Mouse (Mus musculus) midbrain, embryonic 13.5 days (tissue): ENCODE data around the gene Ensa. TPM values are rescaled to one million over a fixed set of nuclear protein-coding genes. Genes with fewer than 3 reads are reported as not detected.
"Not testable (repeated sequence)": the region's sequence is repeated elsewhere in the genome, so short reads cannot be mapped to it uniquely, and the experiment has no call there.

Experiments used
- ATAC-seq: fragments of 200-750 bp; cut with Nextera tagmentation; 2 replicates; pipeline ENCODE4 v1.8.0; 2017; ENCODE audit warnings: mild to moderate bottlenecking, moderate TSS enrichment, moderate library complexity
- H3K27ac ChIP-seq: fragments of 300-500 bp; sonication (generic); 2 replicates; pipeline ENCODE4 v1.5.1; 2015; ENCODE audit warnings: inconsistent platforms, mild to moderate bottlenecking, moderate library complexity
- H3K27me3 ChIP-seq: fragments of 300-500 bp; sonication (generic); 2 replicates; pipeline ENCODE4 v1.6.1; 2015; ENCODE audit warnings: mild to moderate bottlenecking, inconsistent platforms
- H3K36me3 ChIP-seq: fragments of 300-500 bp; sonication (generic); 2 replicates; pipeline ENCODE4 v1.6.1; 2015; ENCODE audit warnings: mild to moderate bottlenecking, inconsistent platforms
- H3K4me1 ChIP-seq: fragments of 300-500 bp; sonication (generic); replicated peaks from 2 replicates; pipeline ENCODE4 v1.6.1; 2015; ENCODE audit warnings: inconsistent platforms
- H3K4me2 ChIP-seq: fragments of 300-500 bp; sonication (generic); replicated peaks from 2 replicates; pipeline ENCODE4 v1.6.1; 2015; ENCODE audit warnings: moderate library complexity, mild to moderate bottlenecking, inconsistent platforms
- H3K4me3 ChIP-seq: fragments of 300-500 bp; sonication (generic); replicated peaks from 2 replicates; pipeline ENCODE4 v1.5.1; 2015; ENCODE audit warnings: mild to moderate bottlenecking, inconsistent platforms
- H3K9ac ChIP-seq: fragments of 300-500 bp; sonication (generic); replicated peaks from 2 replicates; pipeline ENCODE4 v1.6.1; 2015; ENCODE audit warnings: mild to moderate bottlenecking, inconsistent platforms
- H3K9me3 ChIP-seq: fragments of 300-500 bp; sonication (generic); 2 replicates; pipeline ENCODE4 v1.6.1; 2016; ENCODE audit warnings: mild to moderate bottlenecking, inconsistent platforms
- WGBS: fragments of 180-500 bp; shearing (Covaris S2); methylation state at CpG from one replicate; pipeline ENCODE4 v1.1.7; 2015; 5-methylcytosine and 5-hydroxymethylcytosine counted together
- polyA plus RNA-seq: library from polyadenylated mRNA; unstranded; fragments of >200 nt; fragmentation: Nextera tagmentation; extraction: Ambion mirVana; gene quantifications from 2 replicates; pipeline ENCODE4 v1.2.1, GENCODE M21; 2015

Gene Ensa
- polyA plus RNA-seq, 1 experiment from 2014 or later, result 116 TPM

DNA sequence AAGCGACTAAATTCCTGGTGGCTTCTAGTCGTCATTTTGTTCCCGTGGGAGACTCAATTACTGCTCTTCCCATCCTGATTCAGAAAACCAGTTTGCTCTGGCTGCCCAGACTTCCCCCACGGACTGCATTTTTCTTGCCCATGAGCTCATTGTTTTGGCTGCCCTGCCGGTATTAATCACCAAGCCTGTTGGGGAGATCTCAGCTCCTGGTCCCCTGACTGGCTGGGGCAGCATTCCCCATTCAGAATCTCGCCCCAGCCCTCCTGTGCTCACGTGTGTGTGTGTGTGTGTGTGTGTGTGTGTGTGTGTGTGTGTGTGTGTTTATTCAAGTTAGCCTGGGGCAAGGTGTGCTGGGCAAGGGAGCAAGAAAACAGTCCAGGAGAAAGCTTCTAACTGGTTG is 43.2 kb downstream of the Ensa start:
- no peaks in the 10 kb centered on the region for H3K27me3 ChIP-seq
- no peak overlapping the region for H3K4me2 ChIP-seq
- H3K4me1 ChIP-seq, result peaks cover 24% of the 10 kb centered on the region
- H3K27ac ChIP-seq, result peak overlapping the region; percentile 56
- H3K9ac ChIP-seq, result no peak overlapping the region
- peak; percentile 13; the same call in 1 of the 2 replicates for ATAC-seq
- no peak overlapping the region for H3K4me3 ChIP-seq
- no peaks in the 10 kb centered on the region for H3K9me3 ChIP-seq
- peaks cover 54% of the 10 kb centered on the region for H3K36me3 ChIP-seq
- 63% methylated on average over 7 of the region's 7 CpGs for WGBS

DNA sequence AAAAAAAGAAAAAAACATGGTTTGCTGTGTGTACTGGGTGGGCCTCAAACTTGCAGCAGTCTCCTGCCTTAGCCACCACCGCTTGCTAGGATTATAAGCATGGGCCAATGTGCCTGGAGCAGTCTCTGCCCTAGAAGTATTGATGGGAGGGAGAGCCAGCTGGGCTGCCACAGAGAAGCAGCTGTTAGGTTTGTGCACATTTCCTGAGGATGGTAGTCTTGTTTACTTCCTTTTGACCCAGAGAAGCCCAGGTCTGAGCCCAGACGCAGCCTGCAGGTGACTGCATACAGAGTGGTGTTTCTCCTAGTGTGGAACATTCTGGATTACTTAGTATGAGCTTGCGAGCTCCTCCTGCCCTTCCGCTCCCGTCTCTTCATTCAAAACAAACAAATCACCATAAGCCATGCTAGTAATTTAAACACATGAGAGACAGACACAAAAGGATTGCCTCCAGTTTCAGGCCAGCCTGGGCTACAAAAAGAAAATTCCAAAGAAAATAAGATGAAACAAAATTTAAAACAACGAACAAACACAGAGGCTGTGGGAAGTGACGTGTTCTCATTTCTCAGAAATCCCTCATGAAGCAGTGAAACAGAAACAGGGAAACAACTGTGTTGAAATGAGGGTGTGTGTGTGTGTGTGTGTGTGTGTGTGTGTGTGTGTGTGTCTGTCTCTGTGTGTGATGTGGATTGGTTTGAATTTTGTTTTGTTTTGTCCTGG is 44.0 kb downstream of the Ensa start:
- Histone ChIP-seq H3K27me3 (no peaks in the 10 kb centered on the region), H3K27ac (peak overlapping the region; percentile 53), H3K4me1 (peaks cover 25% of the 10 kb centered on the region), H3K4me2 (no peak overlapping the region), H3K4me3 (no peak overlapping the region), H3K36me3 (peaks cover 55% of the 10 kb centered on the region), H3K9ac (no peak overlapping the region), H3K9me3 (no peaks in the 10 kb centered on the region)
- WGBS, result 92% methylated on average over 7 of the region's 7 CpGs
- ATAC-seq, result no peak

DNA sequence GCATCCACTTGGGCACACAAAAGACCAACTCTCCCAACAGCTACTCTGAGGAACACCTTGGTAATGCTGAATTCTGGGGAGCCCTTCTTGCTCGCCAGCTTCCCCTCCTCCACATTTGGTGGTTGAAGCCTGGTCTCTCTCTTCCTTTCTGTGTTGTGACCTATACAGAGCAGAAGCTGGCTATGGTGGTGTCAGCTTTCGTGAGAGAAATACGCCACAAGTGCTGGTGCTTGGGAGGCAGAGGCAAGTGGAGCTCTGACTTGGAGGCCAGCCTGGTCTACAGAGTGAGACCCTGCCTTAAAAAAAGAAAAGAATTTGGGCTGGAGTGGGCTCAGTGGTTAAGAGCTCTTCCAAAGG is 44.5 kb downstream of the Ensa start:
- Histone ChIP-seq H3K36me3 (peaks cover 53% of the 10 kb centered on the region), H3K27ac (no peak overlapping the region), H3K4me2 (no peak overlapping the region), H3K9me3 (no peaks in the 10 kb centered on the region), H3K27me3 (no peaks in the 10 kb centered on the region), H3K4me1 (peaks cover 23% of the 10 kb centered on the region), H3K4me3 (no peak overlapping the region), H3K9ac (no peak overlapping the region)
- ATAC-seq, result no peak
- WGBS, result 92% methylated on average over 3 of the region's 3 CpGs

DNA sequence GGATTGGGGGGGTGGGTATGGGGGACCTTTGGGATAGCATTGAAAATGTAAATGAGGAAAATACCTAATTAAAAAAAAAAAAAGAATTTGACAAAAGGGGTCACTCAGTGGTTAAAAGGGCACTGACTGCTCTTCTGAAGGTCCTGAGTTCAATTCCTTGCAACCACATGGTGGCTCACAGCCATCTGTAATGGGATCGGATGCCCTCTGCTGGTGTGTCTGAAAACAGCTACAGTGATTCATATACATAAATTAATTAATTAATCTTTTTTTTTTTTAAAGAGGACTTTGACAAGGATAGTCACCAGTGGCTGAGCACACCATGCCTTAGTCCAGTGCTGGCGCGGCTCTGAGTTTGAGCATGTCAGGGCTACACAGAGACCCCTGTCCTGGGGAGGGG is 45.6 kb downstream of the Ensa start:
- H3K36me3 ChIP-seq, result peaks cover 45% of the 10 kb centered on the region

DNA sequence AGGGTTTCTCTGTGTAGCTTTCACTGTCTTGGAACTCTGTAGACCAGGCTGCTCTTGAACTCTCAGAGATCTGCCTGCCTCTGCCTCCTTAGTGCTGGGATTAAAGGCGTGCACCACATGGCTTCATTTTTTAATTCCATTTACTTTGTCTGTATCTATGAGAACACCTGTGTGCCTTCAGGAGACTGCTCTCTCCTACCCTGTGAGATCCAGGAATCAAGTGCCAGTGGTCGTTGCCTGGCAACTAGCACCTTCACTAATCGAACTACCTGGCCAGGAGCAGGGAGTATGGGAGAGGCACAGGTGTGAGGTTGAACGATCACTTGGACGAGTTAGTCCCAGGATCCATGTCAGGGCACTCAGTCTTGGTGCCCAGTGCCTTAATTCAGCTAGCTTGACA is 46.4 kb downstream of the Ensa start:
- no peak overlapping the region for H3K4me2 ChIP-seq
- no peak overlapping the region for H3K27ac ChIP-seq
- no peak overlapping the region for H3K9ac ChIP-seq
- H3K4me3 ChIP-seq, result no peak overlapping the region
- no peaks in the 10 kb centered on the region for H3K9me3 ChIP-seq
- H3K27me3 ChIP-seq, result no peaks in the 10 kb centered on the region
- no peak for ATAC-seq
- peaks cover 31% of the 10 kb centered on the region for H3K4me1 ChIP-seq
- WGBS, result 90% methylated on average over 5 of the region's 5 CpGs
- peaks cover 44% of the 10 kb centered on the region for H3K36me3 ChIP-seq

More for the DNA sequence above, 45.6 kb downstream of the Ensa start:
- ATAC-seq, H3K27me3 ChIP-seq, H3K4me2 ChIP-seq, H3K27ac ChIP-seq, H3K9ac ChIP-seq, H3K4me3 ChIP-seq, H3K9me3 ChIP-seq: not testable (repeated sequence)
- 96% methylated on average over 3 of the region's 3 CpGs for WGBS
- peaks cover 25% of the 10 kb centered on the region for H3K4me1 ChIP-seq

DNA sequence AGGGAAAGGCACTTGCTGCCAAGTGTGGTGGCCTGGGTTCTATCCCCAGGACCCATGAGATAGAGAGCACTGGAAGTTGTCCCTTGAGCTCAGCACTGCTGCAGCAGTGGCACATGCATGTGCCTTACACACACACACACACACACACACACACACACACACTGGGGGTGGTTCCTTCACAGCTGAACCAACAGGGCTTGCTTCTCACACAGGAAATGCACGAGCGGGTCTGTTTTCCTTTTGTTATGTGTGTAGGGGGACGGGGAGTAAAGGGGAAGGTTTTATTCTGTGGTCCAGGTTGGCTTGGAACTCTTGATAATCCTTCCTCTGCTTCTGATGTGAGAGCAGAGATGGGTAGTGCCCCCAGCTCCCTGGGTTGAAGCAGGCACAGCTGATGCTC is 47.7 kb downstream of the Ensa start:
- Histone ChIP-seq H3K4me2 (no peak overlapping the region), H3K9me3 (no peaks in the 10 kb centered on the region), H3K4me3 (no peak overlapping the region), H3K9ac (no peak overlapping the region; the same call in 1 of the 2 replicates), H3K27ac (no peak overlapping the region), H3K4me1 (peaks cover 28% of the 10 kb centered on the region), H3K36me3 (peaks cover 54% of the 10 kb centered on the region), H3K27me3 (no peaks in the 10 kb centered on the region)
- 73% methylated on average over 3 of the region's 3 CpGs for WGBS
- no peak for ATAC-seq

DNA sequence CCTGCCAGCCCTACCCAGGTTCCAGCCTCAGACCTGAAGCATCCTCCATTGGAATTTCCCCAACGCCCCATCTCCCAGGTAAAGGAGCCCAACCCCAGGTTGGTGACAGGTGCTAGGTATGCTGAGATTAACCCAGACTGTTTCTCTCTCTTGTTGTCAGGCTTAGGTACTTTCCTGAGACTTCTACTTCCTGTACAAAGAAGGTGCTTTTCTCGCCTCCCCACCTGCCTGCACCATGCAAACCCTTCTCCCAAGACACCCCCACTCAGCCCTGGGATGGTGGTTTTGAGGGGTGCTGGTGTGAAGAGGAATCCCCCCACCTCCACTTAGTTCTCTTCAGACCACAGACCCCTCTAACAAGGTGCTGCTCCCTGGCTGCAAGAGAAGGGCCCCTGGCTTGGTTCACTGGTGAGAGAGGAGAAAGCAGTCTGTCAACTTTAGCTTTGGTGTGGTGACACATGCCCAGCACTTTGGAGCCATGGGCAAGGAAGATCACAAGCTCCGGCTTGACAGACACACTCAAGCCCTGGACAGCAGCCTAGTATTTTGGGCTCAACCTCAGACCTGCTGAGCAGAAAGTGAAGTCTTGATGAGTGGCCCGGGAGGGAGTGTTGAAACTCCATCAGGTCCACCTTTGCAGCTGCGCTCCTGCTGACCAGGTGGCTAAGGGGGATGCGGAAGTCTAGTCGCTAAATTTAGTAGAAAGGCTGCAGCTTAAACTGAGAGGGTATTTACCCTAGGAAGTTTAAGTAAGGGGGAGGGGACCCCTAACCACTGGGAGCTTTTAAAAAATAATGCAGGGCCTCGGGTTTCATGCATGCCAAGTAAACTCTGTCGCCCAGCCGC is 48.3 kb downstream of the Ensa start:
- no peak overlapping the region for H3K9ac ChIP-seq
- peaks cover 22% of the 10 kb centered on the region for H3K4me1 ChIP-seq
- WGBS, result 66% methylated on average over 10 of the region's 10 CpGs
- H3K36me3 ChIP-seq, result peaks cover 57% of the 10 kb centered on the region
- H3K9me3 ChIP-seq, result no peaks in the 10 kb centered on the region
- H3K4me3 ChIP-seq, result no peak overlapping the region
- ATAC-seq, result no peak
- no peak overlapping the region for H3K4me2 ChIP-seq
- H3K27me3 ChIP-seq, result no peaks in the 10 kb centered on the region
- H3K27ac ChIP-seq, result no peak overlapping the region

DNA sequence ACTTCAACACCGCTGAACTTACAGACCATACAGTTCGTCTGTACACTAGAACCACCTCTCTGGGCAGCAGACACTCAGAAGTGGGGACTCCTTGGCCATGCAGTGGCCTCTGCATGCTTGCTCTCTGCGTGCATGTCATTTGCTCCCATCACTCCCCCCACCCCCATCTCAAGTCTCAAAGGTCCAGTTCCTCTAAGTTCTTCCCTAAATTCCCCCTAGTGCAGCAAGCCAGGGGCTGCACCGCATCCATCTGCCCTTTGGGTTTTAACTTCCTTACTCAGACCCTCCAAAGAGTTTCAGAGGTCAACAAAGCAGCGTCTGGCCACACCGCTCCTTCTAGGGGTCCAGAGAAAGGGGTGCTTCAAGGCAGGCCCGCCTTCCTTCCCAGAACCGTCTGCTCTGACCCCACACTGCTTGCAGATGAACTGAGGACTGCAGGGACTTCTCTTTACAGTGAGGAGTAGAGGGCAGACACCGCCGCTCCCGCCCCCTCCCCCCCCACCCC is 49.0 kb downstream of the Ensa start:
- ATAC-seq, result no peak

DNA sequence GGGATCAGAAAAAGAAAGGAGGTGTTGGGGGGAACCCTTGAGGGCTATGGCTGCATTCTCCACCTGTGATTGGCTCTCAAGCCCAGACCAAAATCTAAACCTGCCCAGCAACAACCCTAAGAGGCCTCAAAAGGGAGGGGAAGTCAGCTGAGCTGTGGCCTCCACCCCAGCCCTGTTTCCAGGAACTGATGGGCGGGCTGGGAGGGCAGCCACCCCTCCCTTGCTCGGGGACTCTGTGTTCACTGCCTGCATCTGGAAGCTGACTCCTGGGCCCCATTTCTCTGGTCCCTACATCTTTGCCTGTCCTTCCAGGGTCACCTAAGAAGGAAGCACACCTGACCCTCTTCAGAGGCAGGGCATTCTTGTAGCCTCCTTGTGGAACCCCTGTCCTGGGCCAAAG is 49.4 kb downstream of the Ensa start:
- Histone ChIP-seq H3K4me1 (peaks cover 21% of the 10 kb centered on the region; the same call in 1 of the 2 replicates), H3K4me2 (no peak overlapping the region), H3K27me3 (no peaks in the 10 kb centered on the region), H3K27ac (no peak overlapping the region; the same call in 1 of the 2 replicates), H3K4me3 (no peak overlapping the region), H3K36me3 (peaks cover 50% of the 10 kb centered on the region), H3K9me3 (no peaks in the 10 kb centered on the region), H3K9ac (no peak overlapping the region)
- no peak for ATAC-seq
- 48% methylated on average over 2 of the region's 2 CpGs for WGBS

More for the DNA sequence above, 49.0 kb downstream of the Ensa start:
- H3K36me3 ChIP-seq, result peaks cover 55% of the 10 kb centered on the region
- 0 out of 2 replicates have a peak overlapping the region, but pooled peaks have one; percentile 9 for H3K27ac ChIP-seq
- no peak overlapping the region for H3K4me3 ChIP-seq
- H3K4me1 ChIP-seq, result peaks cover 21% of the 10 kb centered on the region; the same call in 1 of the 2 replicates
- no peak overlapping the region for H3K9ac ChIP-seq
- H3K4me2 ChIP-seq, result no peak overlapping the region
- H3K27me3 ChIP-seq, result no peaks in the 10 kb centered on the region
- WGBS, result 31% methylated on average over 11 of the region's 11 CpGs
- H3K9me3 ChIP-seq, result no peaks in the 10 kb centered on the region

DNA sequence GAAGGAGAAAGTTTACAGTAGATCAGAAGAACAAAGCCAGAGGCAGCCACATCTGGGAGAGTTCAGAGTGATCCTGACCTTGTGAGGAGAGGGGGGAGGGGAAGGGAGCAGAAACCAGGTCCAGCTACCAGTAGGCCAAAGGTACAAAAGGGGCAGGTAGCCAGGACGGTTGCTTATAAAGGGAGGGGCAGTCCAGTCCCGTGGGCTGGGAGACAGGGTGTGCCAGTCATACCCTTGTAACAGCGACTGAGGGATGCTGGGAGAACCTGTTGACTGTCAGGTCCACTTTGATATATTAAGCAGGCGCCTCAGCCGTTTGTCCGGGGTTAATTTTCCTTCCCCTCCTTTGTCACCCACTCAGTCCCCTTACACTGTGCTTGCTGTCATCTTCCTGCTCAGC is 50.0 kb downstream of the Ensa start:
- no peak for ATAC-seq
- H3K4me3 ChIP-seq, result no peak overlapping the region
- no peak overlapping the region for H3K9ac ChIP-seq
- H3K36me3 ChIP-seq, result peaks cover 45% of the 10 kb centered on the region
- H3K9me3 ChIP-seq, result no peaks in the 10 kb centered on the region
- H3K27ac ChIP-seq, result no peak overlapping the region
- H3K27me3 ChIP-seq, result no peaks in the 10 kb centered on the region
- no peak overlapping the region for H3K4me2 ChIP-seq
- WGBS, result 40% methylated on average over 6 of the region's 6 CpGs
- peaks cover 21% of the 10 kb centered on the region; the same call in 1 of the 2 replicates for H3K4me1 ChIP-seq

DNA sequence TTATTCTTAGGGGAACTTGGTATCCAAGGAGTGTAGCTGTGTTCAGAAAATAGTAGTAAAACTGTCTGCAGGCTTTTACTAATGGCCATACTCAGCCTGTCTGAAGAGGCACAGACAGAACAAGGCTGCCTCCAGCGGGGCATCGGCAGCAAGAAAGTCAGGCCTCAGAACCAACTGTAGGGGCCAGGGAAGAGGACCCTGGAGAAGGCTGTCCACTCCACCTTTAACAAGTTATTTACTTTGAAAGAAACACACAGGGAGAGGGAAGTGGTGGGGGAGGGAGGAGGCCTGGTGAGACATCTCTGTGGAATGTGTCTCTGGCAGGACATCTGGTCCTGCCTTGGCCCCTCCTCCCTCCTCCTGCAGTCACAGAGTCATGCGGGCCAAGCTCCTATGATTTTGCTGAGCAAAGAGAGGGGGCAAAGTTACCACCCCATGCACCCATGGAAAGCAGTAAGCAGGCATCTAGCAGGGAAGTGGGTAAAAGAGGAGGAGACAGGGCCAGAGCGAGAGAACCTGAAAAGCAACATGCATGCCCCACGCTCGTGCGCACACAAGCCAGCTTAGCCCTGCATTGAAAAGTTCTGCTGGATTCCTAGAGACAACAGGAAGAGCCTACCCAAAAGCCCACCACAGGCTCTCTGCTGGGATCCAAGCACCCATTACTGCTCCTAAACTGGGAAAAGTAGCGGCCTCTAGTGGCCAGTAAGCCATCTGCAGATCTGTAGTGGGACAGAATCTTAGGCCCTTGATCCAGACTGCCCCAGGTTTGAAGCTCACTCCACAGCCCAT is 50.7 kb downstream of the Ensa start:
- H3K9me3 ChIP-seq, result no peaks in the 10 kb centered on the region
- 37% methylated on average over 7 of the region's 8 CpGs for WGBS
- H3K27me3 ChIP-seq, result no peaks in the 10 kb centered on the region
- peak; percentile 32; the same call in 1 of the 2 replicates for ATAC-seq
- peaks cover 43% of the 10 kb centered on the region for H3K36me3 ChIP-seq
- no peak overlapping the region for H3K4me3 ChIP-seq
- peaks cover 21% of the 10 kb centered on the region; the same call in 1 of the 2 replicates for H3K4me1 ChIP-seq
- H3K27ac ChIP-seq, result no peak overlapping the region
- no peak overlapping the region for H3K9ac ChIP-seq
- no peak overlapping the region for H3K4me2 ChIP-seq
